Comparison of ENCODE assay signal across 8 mouse cellular contexts in genomic region chr9:65022580-65023135, GRCm38 (mm10). TPM values are rescaled to one million over a fixed set of nuclear protein-coding genes. Genes with fewer than 3 reads are reported as not detected.
A peak's percentile ranks its signal among the peaks of the same experiment; 100 is the strongest.
DNase-seq lines count a peak whose midpoint lies in the region; ATAC-seq and TF ChIP-seq lines count a peak whose summit lies in the region.
"Had no signal": no experiment of that assay in that cellular context is flagged by ENCODE, and none has a peak within 500 bp of the region (broad histone marks: within the 10 kb centered on the region; RNA-seq: fewer than 3 reads in every experiment).

No protein-coding gene starts in this region.

- WGBS in hindbrain, embryonic 14.5 days: 66% methylated on average over 4 of the region's 4 CpGs
- 95% methylated on average over 4 of the region's 4 CpGs for WGBS in hindbrain, embryonic 10.5 days
- WGBS in hindbrain, postnatal 0 days: 62% methylated on average over 4 of the region's 4 CpGs
- 97% methylated on average over 4 of the region's 4 CpGs for WGBS in limb, embryonic 10.5 days

- H3K9ac ChIP-seq in hindbrain, embryonic 14.5 days: 0 out of 2 replicates have a peak overlapping the region, but pooled peaks have one; percentile 99
- H3K9ac ChIP-seq in hindbrain, postnatal 0 days (replicated peaks; ENCODE audit: low read length): 0 out of 2 replicates have a peak overlapping the region, but pooled peaks have one; percentile 92

- ATAC-seq in hindbrain, embryonic 14.5 days (ENCODE audit: low FRiP score): no peak
- no peak for ATAC-seq in hindbrain, postnatal 0 days

- no peak overlapping the region for H3K4me2 ChIP-seq in hindbrain, embryonic 14.5 days (replicated peaks)
- H3K4me2 ChIP-seq in hindbrain, postnatal 0 days (ENCODE audit: low read depth, low read length): no peak overlapping the region

- H3K9me3 ChIP-seq in hindbrain, embryonic 14.5 days (ENCODE audit: control insufficient read depth, low read length): no peaks in the 10 kb centered on the region
- no peaks in the 10 kb centered on the region for H3K9me3 ChIP-seq in hindbrain, embryonic 10.5 days
- no peaks in the 10 kb centered on the region for H3K9me3 ChIP-seq in hindbrain, postnatal 0 days (ENCODE audit: low read length)
- no peaks in the 10 kb centered on the region for H3K9me3 ChIP-seq in limb, embryonic 10.5 days (replicated peaks)
- H3K9me3 ChIP-seq: limb, embryonic 12.5 days had no signal

- peaks cover 35% of the 10 kb centered on the region for H3K4me1 ChIP-seq in hindbrain, embryonic 14.5 days (replicated peaks; ENCODE audit: control insufficient read depth, insufficient read depth, low read length)
- H3K4me1 ChIP-seq in hindbrain, embryonic 10.5 days (replicated peaks): peaks cover 48% of the 10 kb centered on the region
- peaks cover 29% of the 10 kb centered on the region for H3K4me1 ChIP-seq in hindbrain, postnatal 0 days (ENCODE audit: insufficient read depth, low read length)
- H3K4me1 ChIP-seq in limb, embryonic 10.5 days: peaks cover 38% of the 10 kb centered on the region

- no peak for DNase-seq in hindbrain, embryonic 14.5 days (ENCODE audit: low spot score)
- DNase-seq in hindbrain, embryonic 10.5 days (ENCODE audit: low spot score): no peak
- peak; percentile 12 for DNase-seq in thymus, postnatal 0 days (ENCODE audit: low spot score)
- DNase-seq in thymus, postnatal 10 days (ENCODE audit: low spot score in 2 of 2): no peak
- no peak for DNase-seq in hindbrain, postnatal 0 days (ENCODE audit: low spot score)
- DNase-seq in limb, embryonic 10.5 days (ENCODE audit: low spot score): no peak
- no peak for DNase-seq in left cerebral cortex, adult 18-20 months (ENCODE audit: low spot score in 2 of 2)

- H3K27me3 ChIP-seq in hindbrain, embryonic 14.5 days (ENCODE audit: control insufficient read depth, insufficient read depth, low read length): no peaks in the 10 kb centered on the region
- no peaks in the 10 kb centered on the region for H3K27me3 ChIP-seq in hindbrain, embryonic 10.5 days (ENCODE audit: insufficient read depth, poor library complexity, severe bottlenecking)
- H3K27me3 ChIP-seq in hindbrain, postnatal 0 days (ENCODE audit: insufficient read depth, low read length): no peaks in the 10 kb centered on the region
- H3K27me3 ChIP-seq in limb, embryonic 10.5 days (ENCODE audit: low read depth, poor library complexity, severe bottlenecking): no peaks in the 10 kb centered on the region
- H3K27me3 ChIP-seq: limb, embryonic 12.5 days had no signal

- TF ChIP-seq CTCF in hindbrain, postnatal 0 days (IDR thresholded peaks at IDR 0.05; ENCODE audit: low read depth): peak; percentile 12; the same call in 1 of the 2 replicates

- 0 out of 2 replicates have a peak, but pooled peaks cover 4% of the 10 kb centered on the region for H3K36me3 ChIP-seq in hindbrain, embryonic 14.5 days (replicated peaks; ENCODE audit: control insufficient read depth, insufficient read depth)
- H3K36me3 ChIP-seq in hindbrain, embryonic 10.5 days: no peaks in the 10 kb centered on the region
- H3K36me3 ChIP-seq in hindbrain, postnatal 0 days (ENCODE audit: insufficient read depth, low read length): no peaks in the 10 kb centered on the region
- H3K36me3 ChIP-seq in limb, embryonic 10.5 days: no peaks in the 10 kb centered on the region
- H3K36me3 ChIP-seq: limb, embryonic 12.5 days had no signal

- H3K4me3 ChIP-seq in hindbrain, embryonic 14.5 days (replicated peaks; ENCODE audit: low read length): no peak overlapping the region
- H3K4me3 ChIP-seq in hindbrain, embryonic 10.5 days: no peak overlapping the region
- no peak overlapping the region for H3K4me3 ChIP-seq in hindbrain, postnatal 0 days (ENCODE audit: low read length)
- no peak overlapping the region for H3K4me3 ChIP-seq in limb, embryonic 10.5 days

- H3K27ac ChIP-seq in hindbrain, embryonic 14.5 days: 0 out of 2 replicates have a peak overlapping the region, but pooled peaks have one; percentile 95
- H3K27ac ChIP-seq in hindbrain, embryonic 10.5 days: no peak overlapping the region
- peak overlapping the region; percentile 82; the same call in 1 of the 2 replicates for H3K27ac ChIP-seq in hindbrain, postnatal 0 days
- no peak overlapping the region for H3K27ac ChIP-seq in limb, embryonic 10.5 days

RNA-seq across cellular contexts. Expression of gene Hacd3, which starts 1.2 kb away (rescaled TPM):
- 149 and 185 TPM in 2 replicates for polyA plus RNA-seq in hindbrain, embryonic 14.5 days (2014; fragmentation: Nextera tagmentation; extraction: Ambion mirVana)
- polyA plus RNA-seq in hindbrain, embryonic 10.5 days (2016; fragmentation: Nextera tagmentation; extraction: Ambion mirVana): 108 and 115 TPM in 2 replicates
- 61.8 and 64.0 TPM in 2 replicates for polyA plus RNA-seq in thymus, postnatal 0 days (2015; fragmentation: Nextera tagmentation; extraction: Ambion mirVana)
- total RNA-seq in hindbrain, postnatal 0 days (2014; rRNA removed): 191 and 204 TPM in 2 replicates
- 193 and 205 TPM in 2 replicates for polyA plus RNA-seq in hindbrain, postnatal 0 days (2015; fragmentation: Nextera tagmentation; extraction: Ambion mirVana)
- 99.9 and 105 TPM in 2 replicates for polyA plus RNA-seq in limb, embryonic 10.5 days (2016; fragmentation: Nextera tagmentation; extraction: Ambion mirVana)
- 100 to 1,000 TPM; 154 to 160 TPM for total RNA-seq in left cerebral cortex, adult 18-20 months (2021)

RNA-seq across cellular contexts. Expression of gene Dpp8, which starts 9.6 kb away (rescaled TPM):
- polyA plus RNA-seq in hindbrain, embryonic 14.5 days (2014; fragmentation: Nextera tagmentation; extraction: Ambion mirVana): 33.9 and 39.5 TPM in 2 replicates
- 38.5 and 39.9 TPM in 2 replicates for polyA plus RNA-seq in hindbrain, embryonic 10.5 days (2016; fragmentation: Nextera tagmentation; extraction: Ambion mirVana)
- polyA plus RNA-seq in thymus, postnatal 0 days (2015; fragmentation: Nextera tagmentation; extraction: Ambion mirVana): 29.4 and 30.6 TPM in 2 replicates
- 77.2 and 84.1 TPM in 2 replicates for total RNA-seq in hindbrain, postnatal 0 days (2014; rRNA removed)
- polyA plus RNA-seq in hindbrain, postnatal 0 days (2015; fragmentation: Nextera tagmentation; extraction: Ambion mirVana): 26.9 and 27.7 TPM in 2 replicates
- polyA plus RNA-seq in limb, embryonic 10.5 days (2016; fragmentation: Nextera tagmentation; extraction: Ambion mirVana): 36.7 and 43.3 TPM in 2 replicates
- total RNA-seq in left cerebral cortex, adult 18-20 months (2021): 100 to 1,000 TPM; 164 to 169 TPM

Comparison
In these comparisons a context has a peak if more than half of its experiments do, and no peak if none do; other contexts are left out.
1. H3K27ac ChIP-seq: peak in hindbrain, embryonic 14.5 days (single experiment) and hindbrain, postnatal 0 days (single experiment); none in hindbrain, embryonic 10.5 days (single experiment) and limb, embryonic 10.5 days (single experiment).